Mouse (Mus musculus) forebrain, embryonic 15.5 days (tissue): ENCODE measurements around the gene Gm28710. TPM values are rescaled to one million over a fixed set of nuclear protein-coding genes. Genes with fewer than 3 reads are reported as not detected.

Source experiments
- ATAC-seq: fragments of 200-750 bp; cut with Nextera tagmentation; replicated peaks from 2 replicates; pipeline ENCODE4 v1.8.0; 2017; ENCODE audit warnings: mild to moderate bottlenecking, moderate TSS enrichment, moderate library complexity
- H3K27ac ChIP-seq: fragments of 300-500 bp; sonication (generic); replicated peaks from 2 replicates; pipeline ENCODE4 v1.5.1; 2015; ENCODE audit warnings: mild to moderate bottlenecking, inconsistent platforms
- H3K27me3 ChIP-seq: fragments of 300-500 bp; sonication (generic); 2 replicates; pipeline ENCODE4 v1.6.1; 2015; ENCODE audit warnings: inconsistent platforms
- H3K36me3 ChIP-seq: fragments of 300-500 bp; sonication (generic); 2 replicates; pipeline ENCODE4 v1.6.1; 2015; ENCODE audit warnings: mild to moderate bottlenecking, inconsistent platforms
- H3K4me1 ChIP-seq: fragments of 300-500 bp; sonication (generic); 2 replicates; pipeline ENCODE4 v1.6.1; 2015; ENCODE audit warnings: inconsistent platforms
- H3K4me2 ChIP-seq: fragments of 300-500 bp; sonication (generic); replicated peaks from 2 replicates; pipeline ENCODE4 v1.6.1; 2015; ENCODE audit warnings: mild to moderate bottlenecking, inconsistent platforms
- H3K4me3 ChIP-seq: fragments of 300-500 bp; sonication (generic); 2 replicates; pipeline ENCODE4 v1.5.1; 2015; ENCODE audit warnings: mild to moderate bottlenecking, inconsistent platforms
- H3K9ac ChIP-seq: fragments of 300-500 bp; sonication (generic); replicated peaks from 2 replicates; pipeline ENCODE4 v1.6.1; 2015; ENCODE audit warnings: mild to moderate bottlenecking, inconsistent platforms
- H3K9me3 ChIP-seq: fragments of 300-500 bp; sonication (generic); 2 replicates; pipeline ENCODE4 v1.6.1; 2016; ENCODE audit warnings: inconsistent platforms
- WGBS: fragments of 180-500 bp; shearing (Covaris S2); methylation state at CpG from one replicate; pipeline ENCODE4 v1.1.7; 2015; ENCODE audit warnings: mixed read lengths; 5-methylcytosine and 5-hydroxymethylcytosine counted together
- polyA plus RNA-seq: library from polyadenylated mRNA; unstranded; fragments of >200 nt; fragmentation: Nextera tagmentation; extraction: Ambion mirVana; gene quantifications from 2 replicates; pipeline ENCODE4 v1.2.1, GENCODE M21; 2015

Gene Gm28710
- polyA plus RNA-seq, result not detected in 2 replicates

- ATAC-seq, result no peak
- Histone ChIP-seq H3K9me3 (no peaks in the 10 kb centered on the region), H3K36me3 (no peaks in the 10 kb centered on the region), H3K27ac (no peak within 1 kb of the TSS), H3K9ac (no peak within 1 kb of the TSS), H3K4me3 (no peak within 1 kb of the TSS), H3K4me2 (no peak within 1 kb of the TSS), H3K27me3 (no peaks in the 10 kb centered on the region), H3K4me1 (no peaks in the 10 kb centered on the region)
- 84% methylated on average over 4 of the region's 4 CpGs for WGBS
Measured at GRCm38 (mm10) chr5:16791243-16791860, at the start of gene Gm28710. Gene Gm28710 (plus strand): TSS chr5:16791810.

GRCm38 (mm10) chr5:16777176-16777575 lies 14.4 kb upstream of the Gm28710 start:
- no peaks in the 10 kb centered on the region for H3K36me3 ChIP-seq
- H3K9ac ChIP-seq, result no peak overlapping the region
- 68% methylated on average over 2 of the region's 2 CpGs for WGBS
- H3K4me2 ChIP-seq, result no peak overlapping the region
- H3K27ac ChIP-seq, result no peak overlapping the region
- no peaks in the 10 kb centered on the region for H3K9me3 ChIP-seq
- no peaks in the 10 kb centered on the region for H3K4me1 ChIP-seq
- no peaks in the 10 kb centered on the region for H3K27me3 ChIP-seq
- no peak for ATAC-seq
- H3K4me3 ChIP-seq, result no peak overlapping the region

- Histone ChIP-seq H3K36me3 (no peaks in the 10 kb centered on the region), H3K9me3 (no peaks in the 10 kb centered on the region), H3K9ac (no peak overlapping the region), H3K27me3 (no peaks in the 10 kb centered on the region), H3K27ac (no peak overlapping the region), H3K4me2 (no peak overlapping the region), H3K4me1 (no peaks in the 10 kb centered on the region), H3K4me3 (no peak overlapping the region)
- 82% methylated on average over 6 of the region's 6 CpGs for WGBS
- no peak for ATAC-seq
Measured at GRCm38 (mm10) chr5:16778610-16779172, 12.9 kb upstream of the Gm28710 start.

- WGBS, result 77% methylated on average over 4 of the region's 4 CpGs
- no peaks in the 10 kb centered on the region for H3K36me3 ChIP-seq
- H3K27me3 ChIP-seq, result no peaks in the 10 kb centered on the region
- no peak overlapping the region for H3K4me2 ChIP-seq
- no peaks in the 10 kb centered on the region for H3K4me1 ChIP-seq
- no peak overlapping the region for H3K9ac ChIP-seq
- H3K4me3 ChIP-seq, result no peak overlapping the region
- no peaks in the 10 kb centered on the region for H3K9me3 ChIP-seq
- H3K27ac ChIP-seq, result no peak overlapping the region
- no peak for ATAC-seq
Measured at GRCm38 (mm10) chr5:16785627-16786026, 6.0 kb upstream of the Gm28710 start.

- Histone ChIP-seq H3K27me3 (no peaks in the 10 kb centered on the region), H3K9me3 (no peaks in the 10 kb centered on the region), H3K4me2 (no peak overlapping the region), H3K27ac (no peak overlapping the region), H3K4me1 (no peaks in the 10 kb centered on the region), H3K4me3 (no peak overlapping the region), H3K9ac (no peak overlapping the region), H3K36me3 (no peaks in the 10 kb centered on the region)
- ATAC-seq, result no peak
- WGBS, result 95% methylated on average over 6 of the region's 6 CpGs
Measured at GRCm38 (mm10) chr5:16794972-16795371, 3.4 kb downstream of the Gm28710 start.

- Histone ChIP-seq H3K4me2 (no peak overlapping the region), H3K27me3 (no peaks in the 10 kb centered on the region), H3K9ac (no peak overlapping the region), H3K9me3 (no peaks in the 10 kb centered on the region), H3K4me1 (no peaks in the 10 kb centered on the region), H3K4me3 (no peak overlapping the region), H3K36me3 (no peaks in the 10 kb centered on the region), H3K27ac (no peak overlapping the region)
- 62% methylated on average over 4 of the region's 4 CpGs for WGBS
- ATAC-seq, result no peak
Measured at GRCm38 (mm10) chr5:16802726-16803125, 11.1 kb downstream of the Gm28710 start.

GRCm38 (mm10) chr5:16838991-16839390 lies 47.4 kb downstream of the Gm28710 start:
- Histone ChIP-seq H3K4me3 (no peak overlapping the region), H3K9ac (no peak overlapping the region), H3K27me3 (no peaks in the 10 kb centered on the region), H3K27ac (no peak overlapping the region), H3K9me3 (no peaks in the 10 kb centered on the region), H3K4me1 (no peaks in the 10 kb centered on the region), H3K36me3 (no peaks in the 10 kb centered on the region), H3K4me2 (no peak overlapping the region)
- no peak for ATAC-seq

- Histone ChIP-seq H3K27ac (no peak overlapping the region), H3K4me3 (no peak overlapping the region), H3K9ac (no peak overlapping the region), H3K4me1 (no peaks in the 10 kb centered on the region), H3K4me2 (no peak overlapping the region), H3K9me3 (no peaks in the 10 kb centered on the region), H3K36me3 (no peaks in the 10 kb centered on the region), H3K27me3 (no peaks in the 10 kb centered on the region)
- ATAC-seq, result peak; percentile 93
- 46% methylated on average over 2 of the region's 2 CpGs for WGBS
Measured at GRCm38 (mm10) chr5:16869309-16869915, 77.8 kb downstream of the Gm28710 start.

- Histone ChIP-seq H3K27ac (no peak overlapping the region), H3K4me1 (no peaks in the 10 kb centered on the region), H3K4me3 (no peak overlapping the region), H3K9me3 (no peaks in the 10 kb centered on the region), H3K9ac (no peak overlapping the region), H3K4me2 (no peak overlapping the region), H3K36me3 (no peaks in the 10 kb centered on the region), H3K27me3 (no peaks in the 10 kb centered on the region)
- no peak for ATAC-seq
- WGBS, result 2% methylated on average over 1 of the region's 1 CpGs
Measured at GRCm38 (mm10) chr5:16894161-16894560, 102.6 kb downstream of the Gm28710 start.

GRCm38 (mm10) chr5:16919791-16920190 lies 128.2 kb downstream of the Gm28710 start:
- Histone ChIP-seq H3K4me3 (no peak overlapping the region), H3K36me3 (no peaks in the 10 kb centered on the region), H3K27ac (no peak overlapping the region), H3K9ac (no peak overlapping the region), H3K27me3 (no peaks in the 10 kb centered on the region), H3K4me2 (no peak overlapping the region), H3K4me1 (no peaks in the 10 kb centered on the region), H3K9me3 (no peaks in the 10 kb centered on the region)
- 91% methylated on average over 8 of the region's 8 CpGs for WGBS
- ATAC-seq, result no peak

- H3K9me3 ChIP-seq, result no peaks in the 10 kb centered on the region
- H3K27me3 ChIP-seq, result no peaks in the 10 kb centered on the region
- no peak overlapping the region for H3K4me2 ChIP-seq
- 80% methylated on average over 1 of the region's 1 CpGs for WGBS
- no peak overlapping the region for H3K9ac ChIP-seq
- no peak for ATAC-seq
- H3K4me3 ChIP-seq, result no peak overlapping the region
- H3K27ac ChIP-seq, result no peak overlapping the region
- H3K4me1 ChIP-seq, result no peaks in the 10 kb centered on the region
- H3K36me3 ChIP-seq, result no peaks in the 10 kb centered on the region
Measured at GRCm38 (mm10) chr5:16922473-16922872, 130.9 kb downstream of the Gm28710 start.
